Mouse (Mus musculus) kidney, postnatal 36 days (tissue): ENCODE measurements around the gene Gpr162.
A peak's percentile ranks its signal among the peaks of the same experiment; 100 is the strongest.
"Not testable (repeated sequence)": the region's sequence is repeated elsewhere in the genome, so short reads cannot be mapped to it uniquely, and the experiment has no call there.

Source experiments
- DNase-seq, 2 experiments: peaks; one replicate each; pipeline ENCODE4 v3.0.0; 2021 to 2022; ENCODE audit warnings: mixed read lengths in 2 of 2

Gpr162 gene

GRCm38 (mm10) chr6:124810566-124811402, 53.0 kb downstream of the Gpr162 start:
- DNase-seq = not testable (repeated sequence)

GRCm38 (mm10) chr6:124809775-124810538, 53.8 kb downstream of the Gpr162 start:
- DNase-seq = no peak

GRCm38 (mm10) chr6:124809052-124809774, 54.6 kb downstream of the Gpr162 start:
- DNase-seq = peak; percentile 87 to 93
